Mouse (Mus musculus) myocyte (in vitro differentiated cells): Measurements from ENCODE around the gene Phka2.

Experiments used
- MYOD1 ChIP-seq, 3 experiments: IDR thresholded peaks; one replicate each; pipeline ENCODE4 v1.6.1; 2011; ENCODE audit warnings: control low read depth in 2 of 3, low read depth in 2 of 3, mild to moderate bottlenecking in 2 of 3, moderate library complexity in 1 of 3; ENCODE audit not compliant: insufficient read length in 2 of 3, control insufficient read depth in 1 of 3
- MYOG ChIP-seq, 3 experiments: IDR thresholded peaks; one replicate each; pipeline ENCODE4 v1.6.1; 2011; ENCODE audit warnings: control low read depth in 2 of 3, low read depth in 2 of 3, mild to moderate bottlenecking in 2 of 3; ENCODE audit not compliant: insufficient read length in 2 of 3, control insufficient read depth in 1 of 3, insufficient read depth in 1 of 3
- POLR2A ChIP-seq: IDR thresholded peaks from one replicate; pipeline ENCODE4 v1.6.1; 2011; ENCODE audit warnings: low read depth, mild to moderate bottlenecking, control low read depth, moderate library complexity; ENCODE audit not compliant: insufficient read length
- POLR2AphosphoS2 ChIP-seq: IDR thresholded peaks from one replicate; pipeline ENCODE4 v1.6.1; 2011; ENCODE audit warnings: low read depth, control low read depth; ENCODE audit not compliant: insufficient read length

GRCm38 (mm10) chrX:160610482-160610881 lies 108.5 kb downstream of the Phka2 start:
- no peak for TF ChIP-seq POLR2A
- TF ChIP-seq POLR2AphosphoS2 = no peak
- no peak for TF ChIP-seq MYOG (IDR thresholded peaks at IDR 0.05; ENCODE audit: control insufficient read depth in 1 of 3, insufficient read depth in 1 of 3, insufficient read length in 2 of 3, low read depth in 2 of 3)
- no peak for TF ChIP-seq MYOD1 (IDR thresholded peaks at IDR 0.05; ENCODE audit: control insufficient read depth in 1 of 3, insufficient read length in 2 of 3, low read depth in 2 of 3)
